Mouse (Mus musculus) naive thymus-derived CD4-positive, alpha-beta T cell, adult 2 months (primary cell): ENCODE measurements at regions not wholly inside any gene's neighbourhood (a gene's known extent, or its start where the extent isn't known, plus 50 kb on each side); places are given as distances from the start of the nearest gene placed in this dataset.

Experiments used
- DNase-seq: peaks from one replicate; pipeline ENCODE4 v3.0.0-alpha.2; 2011; ENCODE audit warnings: low read depth

DNA sequence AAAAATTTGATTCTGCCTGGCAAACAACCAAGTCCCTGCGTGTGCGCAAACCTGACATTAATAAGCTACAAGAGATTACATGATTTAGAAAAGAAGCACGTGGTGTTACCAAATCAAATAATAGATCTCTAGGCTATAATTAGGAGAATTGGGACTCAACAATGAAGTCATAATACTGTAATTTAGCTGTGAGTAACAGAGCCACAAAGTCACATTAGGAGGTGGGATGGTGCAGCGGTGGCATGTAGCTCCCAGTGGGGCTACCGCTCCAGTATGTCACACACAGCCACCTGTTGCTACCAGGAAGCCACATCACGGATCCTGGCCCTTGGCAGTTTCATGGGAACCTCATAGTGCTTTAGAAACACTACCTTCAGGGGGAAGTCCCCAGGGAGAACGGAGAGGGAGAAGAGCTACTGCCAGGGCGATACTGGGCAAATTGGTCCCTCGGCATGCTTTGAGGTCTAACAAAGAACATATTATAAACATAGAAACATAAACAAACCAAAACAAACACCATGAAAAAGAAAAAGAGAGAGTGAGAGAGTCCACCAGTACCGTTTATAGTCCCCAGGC is 551.2 kb downstream of the Insc start:
- DNase-seq: no peak

DNA sequence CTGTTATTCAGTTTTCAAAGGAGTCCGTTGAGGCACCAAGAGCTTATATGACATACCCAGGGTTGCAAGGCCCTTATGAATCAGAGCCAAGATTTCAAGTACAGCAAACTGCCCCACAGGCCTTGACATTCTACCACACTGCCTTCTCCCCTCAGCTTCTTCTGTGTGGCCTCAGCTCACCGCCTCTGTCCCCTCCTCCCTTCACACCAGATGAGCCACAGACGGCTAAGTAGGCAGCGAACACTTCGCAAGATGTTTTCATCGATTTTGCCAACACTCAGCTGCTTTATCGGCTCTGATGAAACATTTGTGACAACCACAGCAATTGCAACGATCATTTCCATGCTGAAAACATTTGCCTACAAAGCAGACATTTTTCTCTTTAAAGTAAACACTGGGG is 556.7 kb downstream of the Insc start:
- no peak for DNase-seq

DNA sequence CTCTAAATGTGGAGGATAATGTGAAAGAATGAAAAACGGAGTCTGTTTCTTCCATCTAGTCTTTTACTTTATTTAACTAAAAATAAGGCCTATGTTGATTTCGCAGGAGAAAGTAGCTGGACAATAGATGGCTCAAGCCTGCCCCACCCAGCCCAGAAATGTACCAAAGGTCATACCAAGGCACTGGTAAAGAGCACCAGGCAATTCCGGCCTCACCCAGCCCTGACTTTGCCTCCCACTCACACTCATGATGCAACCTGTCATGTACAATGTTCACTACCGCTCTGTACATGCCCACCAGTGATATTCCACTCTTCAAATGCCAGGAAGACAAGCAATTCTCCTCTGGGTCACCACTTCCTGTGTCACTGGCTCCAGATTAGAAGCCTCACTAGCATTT is 564.9 kb downstream of the Insc start:
- DNase-seq: no peak

DNA sequence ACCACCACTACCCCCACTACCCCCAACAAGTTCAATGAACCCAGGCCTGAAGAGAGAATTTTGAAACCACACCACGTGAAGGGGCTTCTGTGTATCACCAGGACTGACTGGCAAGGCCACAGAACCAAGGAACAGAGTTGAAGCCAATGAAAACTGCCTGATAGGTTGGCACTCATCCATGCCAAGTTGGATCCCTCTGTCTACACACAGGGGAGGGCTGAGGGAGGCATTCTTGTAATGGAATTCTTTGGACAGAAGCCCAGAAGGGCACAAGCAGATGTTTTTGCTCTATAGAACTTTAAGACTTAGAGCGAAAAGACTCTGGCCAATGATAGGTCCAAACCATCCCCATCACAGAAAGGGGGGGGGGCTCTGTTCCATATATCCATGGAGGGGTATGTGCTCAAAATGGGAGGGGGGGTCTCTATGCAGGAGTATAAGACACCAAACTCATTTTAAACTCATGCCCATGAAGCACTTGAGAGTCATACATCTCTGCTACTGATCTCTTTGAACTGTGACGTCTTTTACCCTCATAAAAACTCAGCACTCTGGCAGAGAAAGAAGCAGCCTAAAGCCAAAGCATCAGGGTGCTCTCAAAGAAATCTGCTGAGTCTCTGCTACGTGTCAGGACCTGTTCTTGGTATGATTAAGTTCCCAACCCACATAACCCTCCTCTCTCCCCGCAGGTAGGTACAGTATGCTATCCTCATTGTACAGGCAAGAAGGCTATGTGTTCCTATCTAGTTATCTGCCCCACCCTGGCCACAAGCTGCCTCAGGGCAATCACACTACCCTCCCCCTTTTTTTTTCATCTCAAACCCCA is 567.1 kb downstream of the Insc start:
- DNase-seq: no peak

DNA sequence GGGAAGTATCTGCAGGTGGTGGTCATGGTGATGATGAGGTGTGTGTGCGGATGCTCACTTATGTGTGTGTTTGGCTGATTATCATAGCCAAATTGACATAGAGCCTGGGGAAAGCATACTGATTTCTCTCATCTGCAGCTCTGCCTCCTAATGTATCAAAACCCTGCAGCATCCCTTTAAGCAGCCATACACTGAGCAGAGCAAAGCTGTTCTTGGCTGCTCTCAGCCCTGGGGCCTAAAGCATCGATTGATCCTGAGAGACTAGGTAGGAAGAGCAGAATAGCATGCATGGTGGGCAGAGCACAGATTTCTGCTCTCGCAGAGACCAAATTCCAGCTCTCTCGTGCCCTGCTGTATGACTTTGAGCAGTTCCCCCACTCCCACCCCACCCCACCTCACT is 576.0 kb downstream of the Insc start:
- DNase-seq: no peak

DNA sequence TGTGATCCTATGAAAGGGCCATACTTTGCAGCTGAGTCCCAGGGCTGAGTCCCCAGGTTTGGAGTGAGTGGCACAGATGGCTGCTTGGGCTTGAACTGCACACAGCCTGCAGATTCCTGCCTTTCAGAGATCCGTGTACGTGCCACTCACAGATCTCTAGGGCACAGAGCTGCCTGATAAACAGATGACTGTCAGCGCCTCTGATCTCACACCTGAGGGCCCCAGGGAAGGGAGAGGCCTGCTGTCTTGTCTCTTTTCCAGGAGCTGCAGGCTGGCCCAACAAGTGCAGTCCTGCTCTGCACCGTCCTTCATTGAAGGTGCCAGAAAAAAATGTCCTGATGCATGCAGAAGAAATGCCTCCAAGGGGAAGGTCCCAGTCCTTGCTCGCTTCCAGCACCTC is 579.5 kb downstream of the Insc start:
- no peak for DNase-seq

DNA sequence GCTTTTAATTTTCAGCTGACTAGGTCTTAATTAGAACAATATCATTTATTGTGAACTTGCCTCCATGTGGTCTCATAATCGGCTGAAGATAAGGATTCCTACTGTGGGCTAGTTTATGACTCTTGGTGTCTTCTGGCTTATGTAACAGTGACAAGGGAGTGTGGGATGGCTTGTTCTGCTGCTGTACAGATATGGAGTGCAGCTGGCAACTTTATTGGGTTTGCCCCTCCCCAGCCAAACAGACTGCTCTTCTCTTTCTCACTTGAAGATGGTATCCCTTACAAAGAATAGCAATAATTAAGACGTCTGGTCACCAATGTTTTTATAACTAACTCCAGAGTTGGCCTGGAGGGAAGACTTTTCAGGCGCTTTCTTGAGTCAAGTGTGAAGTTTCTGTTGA is 584.8 kb downstream of the Insc start:
- no peak for DNase-seq

DNA sequence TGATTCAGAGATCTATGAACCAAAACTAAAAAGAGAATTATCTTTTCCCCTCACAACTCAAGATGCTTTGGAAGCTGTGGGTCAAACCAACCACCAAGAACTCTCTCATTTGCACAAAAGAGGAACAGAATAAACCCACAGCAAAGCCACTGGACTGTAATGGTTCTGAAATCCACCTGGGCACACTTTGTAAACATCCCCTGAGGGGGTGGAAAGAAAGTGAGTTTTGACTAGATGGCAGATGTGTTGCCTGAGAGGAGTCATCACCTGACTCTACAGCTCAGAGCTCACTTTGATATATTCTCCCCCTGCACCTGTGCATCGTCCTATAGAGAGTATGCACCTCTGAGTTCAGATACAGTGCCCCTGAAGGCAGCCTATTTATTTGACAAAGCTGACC is 588.2 kb downstream of the Insc start:
- DNase-seq: no peak

DNA sequence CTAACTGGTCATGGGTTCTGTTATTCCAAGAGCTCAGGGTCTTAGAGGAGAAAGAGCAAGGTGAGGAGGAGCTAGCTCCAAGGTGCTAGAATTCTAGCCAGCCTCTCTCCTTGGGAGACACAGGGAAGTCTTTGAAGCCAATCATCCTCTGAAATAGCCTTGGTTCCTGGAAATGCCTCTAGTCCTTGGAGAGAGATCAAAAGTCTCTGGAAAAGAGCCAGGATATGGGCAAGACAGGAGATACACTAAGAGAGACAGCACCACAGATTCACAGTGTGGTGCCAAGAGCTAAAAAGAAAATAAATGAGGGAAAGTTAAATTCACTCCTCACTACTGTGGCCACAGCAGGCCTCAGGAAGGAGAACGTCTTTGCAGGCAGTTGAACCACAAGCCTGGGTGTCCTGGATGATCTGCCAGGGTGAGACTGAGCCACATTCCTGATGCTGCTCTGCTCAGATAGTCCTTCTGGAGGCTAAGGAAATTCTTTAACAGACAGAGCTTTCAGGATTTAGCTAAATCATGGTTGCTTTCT is 589.6 kb downstream of the Insc start:
- DNase-seq: no peak

DNA sequence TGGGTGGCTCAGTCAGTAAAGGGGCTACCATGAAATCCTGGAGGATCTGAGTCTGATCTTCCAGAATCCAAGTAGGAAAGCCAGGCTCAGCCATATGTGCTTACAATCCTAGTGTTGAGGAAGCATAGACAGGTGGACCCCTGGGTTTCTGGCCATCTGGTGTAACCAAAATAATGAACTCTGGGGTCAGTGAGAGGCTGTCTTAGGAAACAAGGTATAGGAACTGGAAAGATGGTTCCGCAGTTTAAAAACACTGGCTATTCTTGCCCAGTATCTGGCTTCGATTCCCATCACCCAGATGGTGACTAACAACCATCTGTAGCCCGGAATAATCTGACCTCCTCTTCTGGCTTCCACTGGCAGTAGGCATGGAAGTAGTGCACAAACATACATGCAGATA is 591.6 kb downstream of the Insc start:
- DNase-seq: no peak

DNA sequence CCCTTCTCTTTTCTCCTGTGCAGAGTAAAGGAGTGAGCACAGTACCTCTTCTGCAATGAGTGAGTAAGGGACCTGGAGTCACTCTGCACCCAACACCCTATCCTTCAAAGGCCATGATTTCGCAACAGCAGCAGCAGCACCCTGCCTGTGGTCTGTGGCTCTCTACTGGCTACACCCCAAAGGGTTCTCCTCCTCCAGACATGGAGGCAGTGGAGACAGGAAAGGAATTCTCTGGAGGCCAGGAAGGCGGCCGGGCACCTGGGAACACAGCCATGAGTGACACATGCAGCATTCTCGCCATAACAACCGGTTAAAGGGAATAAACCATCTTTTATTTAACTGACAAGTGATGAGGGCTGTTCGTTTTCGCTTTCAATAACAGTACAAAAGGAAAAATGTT is 596.7 kb downstream of the Insc start:
- no peak for DNase-seq

DNA sequence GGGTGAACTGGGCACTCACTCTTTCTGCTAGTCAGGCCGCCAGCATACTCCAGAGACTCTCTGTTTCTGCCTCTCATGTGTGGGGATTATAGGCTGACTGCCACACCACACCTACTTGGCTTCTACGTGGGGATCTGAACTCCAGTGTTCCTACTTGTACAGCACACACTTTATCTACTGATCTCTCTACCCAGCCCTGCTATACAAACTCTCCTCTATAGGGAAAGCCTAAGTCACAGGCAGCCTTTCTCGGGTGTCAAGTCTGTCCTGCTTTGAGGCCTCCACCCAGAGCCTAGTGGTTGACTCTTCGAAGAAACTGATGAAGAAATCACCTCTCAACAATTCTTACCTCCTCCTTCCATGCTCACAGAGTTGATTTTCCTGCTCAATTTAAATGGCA is 597.5 kb downstream of the Insc start:
- DNase-seq: no peak

DNA sequence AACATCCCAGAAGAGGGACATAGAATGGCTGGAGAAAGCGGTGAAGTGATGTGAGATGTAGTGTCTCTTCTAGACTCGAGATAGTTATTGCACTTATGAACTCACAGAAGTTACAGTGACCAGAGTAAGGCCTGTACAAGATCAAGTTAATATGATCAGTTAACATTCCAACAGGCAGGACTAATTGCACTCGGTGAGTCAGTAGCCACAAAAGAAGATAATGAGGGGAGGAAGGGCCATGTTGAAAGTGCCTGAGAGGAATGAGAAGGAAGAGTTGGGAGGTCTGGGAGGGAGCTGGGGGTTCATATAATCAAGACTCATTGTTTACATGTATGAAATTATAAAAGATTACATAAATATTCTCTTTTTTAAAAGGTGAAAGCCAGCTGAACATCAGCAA is 602.3 kb downstream of the Insc start:
- no peak for DNase-seq

DNA sequence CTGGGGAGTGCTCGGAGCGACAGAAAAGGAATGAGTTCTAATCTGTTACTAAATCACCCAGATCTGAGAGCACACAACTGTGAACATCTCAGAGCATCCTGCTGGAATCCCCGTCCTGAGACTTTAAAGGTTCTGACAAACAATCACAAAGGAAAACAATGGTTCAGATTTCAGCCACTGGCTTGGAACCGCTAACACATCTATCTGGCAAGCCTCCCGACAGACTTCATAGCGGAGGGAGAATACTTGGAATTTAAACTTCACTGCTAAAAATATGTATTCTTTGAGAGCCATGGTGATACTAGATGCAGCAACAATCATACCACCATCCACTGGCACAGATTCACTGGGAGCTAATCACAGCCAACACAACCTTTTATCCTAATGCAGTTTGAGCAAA is 615.2 kb downstream of the Insc start:
- no peak for DNase-seq

DNA sequence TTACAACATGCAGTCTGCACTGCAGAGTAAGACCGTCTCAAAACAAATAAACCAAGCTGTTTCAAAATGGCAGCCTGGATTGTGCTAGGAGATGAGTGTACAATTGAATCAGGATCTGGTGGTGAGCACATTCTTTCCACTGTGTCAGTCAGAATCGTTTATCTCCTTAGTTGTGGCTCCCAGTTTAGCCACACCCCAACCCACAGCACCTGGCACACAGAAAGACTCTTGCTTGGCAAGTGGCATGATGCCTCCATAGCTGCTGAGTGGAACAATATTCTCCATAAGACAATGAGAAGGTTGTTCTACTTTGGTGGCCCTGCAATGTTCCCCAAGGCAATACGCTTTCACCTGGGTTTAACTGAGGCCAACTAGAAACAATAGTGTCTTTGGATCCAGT is 616.6 kb downstream of the Insc start:
- DNase-seq: no peak

DNA sequence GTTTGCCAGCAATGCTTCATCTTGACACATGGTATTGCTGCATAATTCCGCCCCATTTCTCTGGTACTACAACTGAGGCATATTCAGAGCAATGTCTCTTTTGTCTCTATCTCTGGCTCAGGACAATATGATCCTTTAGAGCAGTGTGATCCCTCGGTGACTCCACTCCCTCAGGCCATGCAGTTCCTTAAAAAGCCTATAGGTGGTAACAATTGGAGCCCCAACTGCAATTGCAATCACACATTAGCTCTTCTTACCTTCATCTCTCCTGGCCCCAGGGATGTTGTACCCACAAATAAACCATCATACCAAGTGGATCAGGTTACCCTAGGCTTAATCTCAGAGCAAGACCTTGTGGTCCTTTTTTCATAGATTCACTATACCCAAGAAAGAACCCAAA is 618.6 kb downstream of the Insc start:
- no peak for DNase-seq

DNA sequence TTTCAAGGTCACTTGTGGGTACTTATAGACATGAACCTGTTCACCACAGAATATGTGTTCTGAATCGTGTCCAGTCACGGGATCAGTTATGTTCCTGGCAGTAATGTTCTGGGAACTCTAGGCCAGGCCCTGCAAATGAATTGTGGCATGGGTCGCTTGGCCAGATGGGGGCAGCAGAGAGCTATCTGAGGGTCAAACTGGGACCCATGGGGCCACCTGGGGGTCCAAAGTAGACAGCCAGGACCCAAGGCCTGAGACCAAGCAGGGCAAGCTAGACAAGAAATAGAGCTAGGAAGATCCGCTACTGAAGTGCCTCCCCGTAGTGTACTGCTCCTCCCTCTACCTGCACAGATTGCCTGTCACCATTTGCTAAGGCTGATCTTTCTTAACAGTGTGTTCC is 623.4 kb downstream of the Insc start:
- peak; percentile 9 for DNase-seq

DNA sequence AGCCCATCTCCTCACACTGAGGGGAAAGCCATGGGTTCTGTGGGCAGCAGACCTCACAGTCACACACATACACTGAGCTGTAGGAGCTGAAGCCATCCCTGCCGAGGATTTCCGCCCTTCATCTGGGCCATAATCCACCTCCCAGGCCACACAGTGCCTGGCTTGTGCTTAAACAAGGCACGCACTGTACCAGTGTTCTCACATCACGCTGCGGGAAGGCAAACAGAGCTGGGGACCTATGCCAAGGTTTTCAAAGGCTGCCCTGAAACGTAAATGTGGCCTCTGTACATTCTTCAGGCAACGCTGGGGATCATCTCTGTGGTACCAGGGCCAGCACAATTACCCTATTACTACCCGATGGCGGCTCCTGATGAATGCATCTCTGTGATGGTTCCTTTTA is 627.6 kb downstream of the Insc start:
- DNase-seq: no peak

DNA sequence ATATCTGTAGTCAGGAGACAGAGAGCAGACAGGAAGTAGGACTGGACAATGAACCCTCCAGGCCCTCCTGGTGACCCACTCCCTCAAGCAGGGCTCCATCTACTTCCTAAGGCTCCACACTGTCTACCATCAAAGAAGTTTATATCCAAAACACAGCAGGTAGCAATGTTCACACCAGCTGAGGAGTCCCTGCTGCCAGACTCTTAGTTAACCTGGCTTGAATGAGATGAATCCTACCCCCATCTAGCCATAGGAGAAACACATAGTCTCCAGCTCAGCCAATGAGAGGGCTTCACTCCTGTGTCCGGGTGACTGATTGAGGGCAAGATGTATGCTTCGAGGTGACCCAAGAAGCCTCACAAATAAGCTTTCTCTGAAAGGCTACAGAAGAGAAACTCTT is 629.4 kb downstream of the Insc start:
- DNase-seq: no peak

DNA sequence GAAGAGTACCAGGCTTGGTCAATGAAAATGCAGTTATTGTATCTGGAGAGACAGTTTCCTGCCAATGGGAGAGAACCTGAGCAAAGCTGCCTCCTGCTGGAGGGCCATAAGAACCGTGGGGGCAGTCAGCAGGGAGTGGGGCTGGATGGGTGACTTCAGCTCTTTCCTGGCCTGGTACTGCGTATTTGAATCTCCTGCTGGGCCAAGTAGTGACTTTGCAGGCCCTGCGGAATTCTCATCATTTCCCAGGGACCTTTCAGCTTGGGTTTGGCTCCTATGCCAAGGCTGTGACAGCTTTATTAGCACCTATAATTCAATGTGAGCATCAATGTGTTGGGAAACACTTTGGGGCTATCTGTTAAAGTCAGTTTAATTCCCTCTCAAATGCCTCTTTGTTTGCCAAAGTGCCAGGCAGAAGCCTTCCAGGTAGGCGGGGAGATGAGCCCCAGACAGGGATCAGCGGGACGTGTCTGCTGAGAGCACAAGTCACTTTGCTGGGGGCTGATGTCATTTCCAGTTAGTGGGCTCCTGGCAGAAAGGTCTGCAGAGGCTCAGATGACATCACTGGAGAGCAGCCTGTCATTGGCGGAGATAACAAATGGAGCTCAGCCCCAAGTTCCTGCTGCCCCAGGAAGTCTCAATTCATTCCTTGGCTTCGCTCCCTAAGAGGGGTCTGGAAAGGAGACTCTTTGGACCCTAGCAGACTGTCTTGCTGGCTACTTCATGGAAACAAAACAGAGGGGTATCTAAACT is 630.5 kb downstream of the Insc start:
- no peak for DNase-seq

DNA sequence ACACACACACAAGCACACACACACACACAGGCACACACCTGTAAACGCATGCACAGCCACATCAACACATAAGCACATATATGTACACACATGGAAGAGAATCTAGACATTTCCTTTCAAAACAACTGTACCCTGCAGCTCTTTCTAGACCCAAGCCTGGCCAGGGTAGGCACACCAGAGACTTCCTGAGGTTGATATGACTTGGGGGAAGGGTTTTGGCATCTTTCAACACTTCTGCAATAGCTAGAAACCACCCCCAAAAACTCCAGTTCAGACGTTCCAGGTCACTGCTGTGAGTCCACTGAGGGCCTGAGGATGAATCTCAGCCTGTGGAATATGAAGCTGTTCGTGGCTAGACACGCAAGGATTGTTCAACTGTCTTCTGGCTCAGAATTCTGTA is 632.6 kb downstream of the Insc start:
- no peak for DNase-seq

DNA sequence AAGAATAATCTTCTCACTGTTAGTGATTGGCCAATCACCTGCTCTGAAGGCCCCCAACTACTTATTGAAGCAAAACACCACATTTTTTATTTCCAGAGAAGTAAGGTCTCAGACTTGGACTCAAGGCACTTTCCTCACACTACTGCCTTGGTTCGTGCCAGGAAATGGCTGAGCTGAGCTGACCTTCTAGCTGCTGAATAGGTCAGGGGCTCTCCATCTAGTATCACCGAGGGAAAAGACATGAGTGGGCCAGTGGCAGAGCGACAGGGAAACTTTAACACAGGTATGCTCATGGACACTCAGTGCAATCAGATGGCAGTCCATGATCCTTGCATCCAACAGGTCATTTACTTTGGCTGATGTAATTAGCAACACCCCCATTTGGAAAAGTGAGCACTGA is 635.3 kb downstream of the Insc start:
- no peak for DNase-seq

DNA sequence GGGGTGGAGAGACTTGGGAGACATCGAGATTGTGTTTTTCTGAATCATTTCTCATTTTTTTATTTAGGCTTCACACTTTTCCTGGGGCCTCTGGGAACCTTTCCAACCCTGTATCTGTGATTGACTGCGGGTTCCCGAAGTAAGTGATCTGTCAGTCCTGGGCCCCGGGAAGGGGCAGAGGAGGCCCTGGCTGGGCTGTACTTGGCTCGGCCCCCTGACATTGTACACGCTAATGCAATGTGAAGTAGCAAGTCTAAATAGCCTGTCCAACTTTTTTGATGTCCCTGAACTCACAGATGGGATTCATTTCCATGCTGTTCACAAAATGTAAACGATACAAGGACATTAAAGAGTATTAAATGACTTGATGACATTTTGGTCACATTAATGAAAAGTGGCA is 636.1 kb downstream of the Insc start:
- DNase-seq: no peak
